Mouse (Mus musculus): ENCODE results near the gene Rpgrip1l.

Gene Rpgrip1l

GRCm38 (mm10) chr8:91327471-91328205 lies 14.6 kb upstream of the Rpgrip1l start:
- no peak for DNase-seq

GRCm38 (mm10) chr8:91326946-91327345 lies 13.9 kb upstream of the Rpgrip1l start:
- no peak for DNase-seq

- DNase-seq: no peak
Observed at GRCm38 (mm10) chr8:91326018-91326417, 13.0 kb upstream of the Rpgrip1l start.

- DNase-seq: no peak
Observed at GRCm38 (mm10) chr8:91324916-91325315, 11.9 kb upstream of the Rpgrip1l start.

GRCm38 (mm10) chr8:91324271-91324670 lies 11.2 kb upstream of the Rpgrip1l start:
- DNase-seq: no peak

GRCm38 (mm10) chr8:91323511-91323910 lies 10.4 kb upstream of the Rpgrip1l start:
- DNase-seq: no peak

- no peak for DNase-seq
Observed at GRCm38 (mm10) chr8:91318938-91319729, 6.1 kb upstream of the Rpgrip1l start.

- DNase-seq: no peak
Observed at GRCm38 (mm10) chr8:91317567-91318227, 4.6 kb upstream of the Rpgrip1l start.

- DNase-seq: no peak
Observed at GRCm38 (mm10) chr8:91312342-91312741, 720 bp downstream of the Rpgrip1l start.

- no peak for DNase-seq
Observed at GRCm38 (mm10) chr8:91304481-91305386, 8.3 kb downstream of the Rpgrip1l start.

- DNase-seq: no peak
Observed at GRCm38 (mm10) chr8:91298672-91299071, 14.4 kb downstream of the Rpgrip1l start.

- DNase-seq: no peak
Observed at GRCm38 (mm10) chr8:91295786-91296185, 17.3 kb downstream of the Rpgrip1l start.

GRCm38 (mm10) chr8:91290576-91290975 lies 22.5 kb downstream of the Rpgrip1l start:
- no peak for DNase-seq

- no peak for DNase-seq
Observed at GRCm38 (mm10) chr8:91286237-91286636, 26.8 kb downstream of the Rpgrip1l start.

GRCm38 (mm10) chr8:91283815-91284214 lies 29.2 kb downstream of the Rpgrip1l start:
- no peak for DNase-seq

GRCm38 (mm10) chr8:91282655-91283054 lies 30.4 kb downstream of the Rpgrip1l start:
- no peak for DNase-seq

GRCm38 (mm10) chr8:91281545-91281944 lies 31.5 kb downstream of the Rpgrip1l start:
- DNase-seq: no peak

- no peak for DNase-seq
Observed at GRCm38 (mm10) chr8:91280467-91281212, 32.4 kb downstream of the Rpgrip1l start.

GRCm38 (mm10) chr8:91278060-91278459 lies 35.0 kb downstream of the Rpgrip1l start:
- no peak for DNase-seq

GRCm38 (mm10) chr8:91276337-91276736 lies 36.7 kb downstream of the Rpgrip1l start:
- no peak for DNase-seq

- no peak for DNase-seq
Observed at GRCm38 (mm10) chr8:91273493-91273892, 39.6 kb downstream of the Rpgrip1l start.

All from kidney, adult 9 months (tissue).